Mouse (Mus musculus): Measurements from ENCODE around the gene Gm20458. TPM values are rescaled to one million over a fixed set of nuclear protein-coding genes. Genes with fewer than 3 reads are reported as not detected.

Gm20458 gene
- total and polyA plus RNA-seq, 2 experiments: 0.46 to 14.2 TPM

- Histone ChIP-seq H3K27me3 (ENCODE audit: control insufficient read depth, insufficient read depth, low read length) (no peaks in the 10 kb centered on the region; the same call in 1 of the 2 replicates), H3K4me3 (ENCODE audit: insufficient read depth, low read depth, low read length) (peak overlapping the region; percentile 93), H3K27ac (replicated peaks; ENCODE audit: insufficient read depth, low read depth, low read length) (no peak overlapping the region), H3K4me1 (ENCODE audit: control insufficient read depth, insufficient read depth, low read length) (peaks cover 7% of the 10 kb centered on the region; the same call in 1 of the 2 replicates), H3K36me3 (ENCODE audit: control insufficient read depth, insufficient read depth, low read length) (no peaks in the 10 kb centered on the region), H3K79me2 (ENCODE audit: control insufficient read depth, insufficient read depth, low read length) (no peaks in the 10 kb centered on the region), H3K9ac (ENCODE audit: low read depth, low read length) (peak overlapping the region; percentile 92)
- DNase-seq (ENCODE audit: extremely low read depth, low read depth, low spot score): no peak
- under 1% methylated on average over 85 of the region's 90 CpGs for WGBS
- TF ChIP-seq CTCF (IDR thresholded peaks at IDR 0.05; ENCODE audit: low read depth, low read length) (no peak), POLR2A (IDR thresholded peaks at IDR 0.05; ENCODE audit: extremely low read depth, insufficient read depth, low read length) (no peak)
Observed at GRCm38 (mm10) chr2:164486258-164487114, 25.7 kb downstream of the Gm20458 start.

DNA sequence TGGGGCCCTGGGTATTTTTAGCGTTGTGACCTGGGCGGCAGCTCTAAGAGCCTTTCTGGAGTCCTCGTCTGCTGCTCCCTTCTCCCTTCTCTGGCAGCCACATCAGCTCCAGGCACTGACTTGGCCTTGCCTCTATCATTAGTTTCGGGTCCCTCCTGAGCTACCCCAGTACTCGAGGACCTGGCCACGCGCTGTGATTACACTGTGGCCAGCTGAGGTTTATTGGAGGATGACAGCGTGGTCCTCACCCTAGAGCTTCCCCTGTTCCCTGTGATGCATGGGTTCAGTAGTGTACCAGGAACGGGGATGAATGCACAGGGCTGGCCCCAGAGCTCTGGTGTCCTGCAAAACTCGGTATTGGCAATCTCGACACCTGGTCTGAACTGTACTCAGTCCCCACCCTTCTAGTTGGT lies 26.4 kb downstream of the Gm20458 start:
- H3K9ac ChIP-seq (ENCODE audit: low read depth, low read length): peak overlapping the region; percentile 92

DNA sequence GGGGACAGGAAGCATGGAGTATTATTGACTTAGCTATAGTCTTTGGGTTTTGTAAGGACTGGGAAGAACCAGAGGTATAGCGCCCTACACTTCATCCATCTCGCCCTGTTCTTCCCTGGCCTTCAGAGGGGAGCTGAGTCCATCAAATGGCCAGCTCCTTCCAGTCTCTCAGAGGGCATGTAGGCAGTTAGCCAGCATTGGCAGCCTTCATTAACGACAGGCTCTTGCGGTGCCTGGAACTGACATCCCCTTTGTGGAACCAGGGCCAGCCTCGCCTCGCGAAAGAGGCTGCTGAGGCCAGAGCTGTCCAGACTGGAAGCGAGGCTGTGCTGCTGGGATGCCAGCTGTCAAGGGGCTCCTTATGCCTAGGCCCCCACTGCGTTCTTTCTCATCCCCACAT lies 27.0 kb downstream of the Gm20458 start:
- Histone ChIP-seq H3K4me1 (ENCODE audit: control insufficient read depth, insufficient read depth, low read length) (peaks cover 7% of the 10 kb centered on the region; the same call in 1 of the 2 replicates), H3K36me3 (ENCODE audit: control insufficient read depth, insufficient read depth, low read length) (no peaks in the 10 kb centered on the region), H3K79me2 (ENCODE audit: control insufficient read depth, insufficient read depth, low read length) (no peaks in the 10 kb centered on the region), H3K27me3 (ENCODE audit: control insufficient read depth, insufficient read depth, low read length) (no peaks in the 10 kb centered on the region; the same call in 1 of the 2 replicates), H3K9ac (ENCODE audit: low read depth, low read length) (no peak overlapping the region), H3K4me3 (ENCODE audit: insufficient read depth, low read depth, low read length) (no peak overlapping the region), H3K27ac (replicated peaks; ENCODE audit: insufficient read depth, low read depth, low read length) (no peak overlapping the region)
- DNase-seq (ENCODE audit: extremely low read depth, low read depth, low spot score): no peak
- WGBS: 79% methylated on average over 9 of the region's 9 CpGs
- TF ChIP-seq POLR2A (IDR thresholded peaks at IDR 0.05; ENCODE audit: extremely low read depth, insufficient read depth, low read length): no peak
- TF ChIP-seq CTCF (IDR thresholded peaks at IDR 0.05; ENCODE audit: low read depth, low read length): no peak

More for the DNA sequence above, 26.4 kb downstream of the Gm20458 start:
- no peaks in the 10 kb centered on the region for H3K79me2 ChIP-seq (ENCODE audit: control insufficient read depth, insufficient read depth, low read length)
- WGBS: 22% methylated on average over 11 of the region's 11 CpGs
- H3K36me3 ChIP-seq (ENCODE audit: control insufficient read depth, insufficient read depth, low read length): no peaks in the 10 kb centered on the region
- DNase-seq (ENCODE audit: extremely low read depth, low read depth, low spot score): no peak
- H3K4me3 ChIP-seq (ENCODE audit: insufficient read depth, low read depth, low read length): peak overlapping the region; percentile 93
- TF ChIP-seq CTCF (IDR thresholded peaks at IDR 0.05; ENCODE audit: low read depth, low read length): no peak
- TF ChIP-seq POLR2A (IDR thresholded peaks at IDR 0.05; ENCODE audit: extremely low read depth, insufficient read depth, low read length): no peak
- H3K27me3 ChIP-seq (ENCODE audit: control insufficient read depth, insufficient read depth, low read length): no peaks in the 10 kb centered on the region; the same call in 1 of the 2 replicates
- H3K27ac ChIP-seq (replicated peaks; ENCODE audit: insufficient read depth, low read depth, low read length): no peak overlapping the region
- H3K4me1 ChIP-seq (ENCODE audit: control insufficient read depth, insufficient read depth, low read length): peaks cover 7% of the 10 kb centered on the region; the same call in 1 of the 2 replicates

GRCm38 (mm10) chr2:164494126-164494525 lies 33.4 kb downstream of the Gm20458 start:
- Histone ChIP-seq H3K36me3 (ENCODE audit: control insufficient read depth, insufficient read depth, low read length) (no peaks in the 10 kb centered on the region), H3K79me2 (ENCODE audit: control insufficient read depth, insufficient read depth, low read length) (peaks cover 6% of the 10 kb centered on the region; the same call in 1 of the 2 replicates), H3K4me1 (ENCODE audit: control insufficient read depth, insufficient read depth, low read length) (no peaks in the 10 kb centered on the region; the same call in 1 of the 2 replicates), H3K9ac (ENCODE audit: low read depth, low read length) (no peak overlapping the region), H3K4me3 (ENCODE audit: insufficient read depth, low read depth, low read length) (no peak overlapping the region), H3K27me3 (ENCODE audit: control insufficient read depth, insufficient read depth, low read length) (no peaks in the 10 kb centered on the region), H3K27ac (replicated peaks; ENCODE audit: insufficient read depth, low read depth, low read length) (no peak overlapping the region)
- WGBS: 67% methylated on average over 2 of the region's 2 CpGs
- DNase-seq (ENCODE audit: extremely low read depth, low read depth, low spot score): no peak
- TF ChIP-seq CTCF (IDR thresholded peaks at IDR 0.05; ENCODE audit: low read depth, low read length) (no peak), POLR2A (IDR thresholded peaks at IDR 0.05; ENCODE audit: extremely low read depth, insufficient read depth, low read length) (no peak)

DNA sequence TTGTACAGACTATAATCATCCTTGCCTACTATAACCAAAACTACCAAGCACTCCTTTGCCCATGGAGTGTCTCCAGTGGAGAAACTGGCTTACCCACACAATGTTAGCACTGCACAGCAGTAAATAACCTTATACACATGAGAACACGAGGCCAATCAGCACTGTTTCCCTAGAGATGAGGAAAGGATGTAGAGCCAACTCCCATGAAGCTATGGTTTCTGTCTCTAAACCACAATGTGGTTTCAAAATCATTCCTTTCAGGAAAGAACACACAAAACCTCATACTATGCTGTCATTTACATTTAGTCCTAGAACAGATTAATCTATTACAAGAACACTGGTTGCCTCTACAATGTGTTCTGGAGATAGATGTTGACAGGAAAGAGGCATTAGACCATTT lies 35.6 kb downstream of the Gm20458 start:
- Histone ChIP-seq H3K36me3 (ENCODE audit: control insufficient read depth, insufficient read depth, low read length) (peaks cover 1% of the 10 kb centered on the region; the same call in 1 of the 2 replicates), H3K4me1 (ENCODE audit: control insufficient read depth, insufficient read depth, low read length) (no peaks in the 10 kb centered on the region; the same call in 1 of the 2 replicates), H3K4me3 (ENCODE audit: insufficient read depth, low read depth, low read length) (no peak overlapping the region), H3K27ac (replicated peaks; ENCODE audit: insufficient read depth, low read depth, low read length) (no peak overlapping the region), H3K27me3 (ENCODE audit: control insufficient read depth, insufficient read depth, low read length) (no peaks in the 10 kb centered on the region), H3K9ac (ENCODE audit: low read depth, low read length) (no peak overlapping the region), H3K79me2 (ENCODE audit: control insufficient read depth, insufficient read depth, low read length) (peaks cover 6% of the 10 kb centered on the region; the same call in 1 of the 2 replicates)
- no peak for TF ChIP-seq CTCF (IDR thresholded peaks at IDR 0.05; ENCODE audit: low read depth, low read length)
- no peak for TF ChIP-seq POLR2A (IDR thresholded peaks at IDR 0.05; ENCODE audit: extremely low read depth, insufficient read depth, low read length)
- no peak for DNase-seq (ENCODE audit: extremely low read depth, low read depth, low spot score)
- 57% methylated on average over 1 of the region's 1 CpGs for WGBS
